Mouse (Mus musculus): ENCODE measurements around the gene Cpped1.

Cpped1 gene

DNA sequence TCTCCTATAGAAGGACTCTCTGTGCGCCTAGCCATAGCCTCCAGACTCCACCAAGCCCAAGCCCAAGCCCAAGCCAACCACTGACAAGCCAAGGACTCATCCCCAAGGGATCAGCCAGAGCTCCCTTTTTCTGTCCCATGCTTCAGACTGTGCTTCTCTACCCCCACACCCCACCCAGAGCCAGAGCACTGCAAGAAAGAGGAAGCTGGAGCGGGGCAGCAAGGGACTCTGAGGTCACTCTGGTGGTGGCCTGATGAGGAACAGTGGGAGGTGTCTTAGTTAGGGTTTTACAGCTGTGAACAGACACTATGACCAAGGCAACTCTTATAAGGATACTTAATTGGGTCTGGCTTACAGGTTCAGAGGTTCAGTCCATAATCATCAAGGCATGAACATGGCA lies 65.8 kb downstream of the Cpped1 start:
- no peak for DNase-seq (ENCODE audit: low spot score)

GRCm38 (mm10) chr16:11833474-11833873 lies 75.8 kb downstream of the Cpped1 start:
- DNase-seq (ENCODE audit: low spot score), result no peak

- no peak for DNase-seq (ENCODE audit: low spot score)
Measured at GRCm38 (mm10) chr16:11828816-11829215, 80.4 kb downstream of the Cpped1 start.

DNA sequence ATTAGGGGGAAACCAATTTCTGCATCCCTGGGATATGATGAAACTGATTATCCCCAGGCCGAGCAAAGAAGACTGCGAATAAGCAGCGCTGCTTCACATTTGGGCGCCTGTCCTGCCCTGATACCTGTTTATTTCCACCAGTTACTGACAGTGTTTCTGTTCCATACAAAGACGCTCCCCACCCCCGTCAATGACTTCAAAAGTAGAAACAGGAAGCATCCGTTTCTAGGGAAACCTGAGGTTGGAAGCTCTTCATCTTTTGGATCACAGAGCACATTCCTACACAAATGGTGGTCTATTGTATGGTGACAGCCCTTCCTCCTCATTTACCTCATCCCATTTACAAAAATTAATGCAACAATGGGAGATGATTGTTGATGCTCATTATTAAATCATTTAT lies 84.4 kb downstream of the Cpped1 start:
- DNase-seq (ENCODE audit: low spot score), result no peak

GRCm38 (mm10) chr16:11824385-11824784 lies 84.9 kb downstream of the Cpped1 start:
- DNase-seq (ENCODE audit: low spot score), result no peak

GRCm38 (mm10) chr16:11820791-11821190 lies 88.5 kb downstream of the Cpped1 start:
- no peak for DNase-seq (ENCODE audit: low spot score)

DNA sequence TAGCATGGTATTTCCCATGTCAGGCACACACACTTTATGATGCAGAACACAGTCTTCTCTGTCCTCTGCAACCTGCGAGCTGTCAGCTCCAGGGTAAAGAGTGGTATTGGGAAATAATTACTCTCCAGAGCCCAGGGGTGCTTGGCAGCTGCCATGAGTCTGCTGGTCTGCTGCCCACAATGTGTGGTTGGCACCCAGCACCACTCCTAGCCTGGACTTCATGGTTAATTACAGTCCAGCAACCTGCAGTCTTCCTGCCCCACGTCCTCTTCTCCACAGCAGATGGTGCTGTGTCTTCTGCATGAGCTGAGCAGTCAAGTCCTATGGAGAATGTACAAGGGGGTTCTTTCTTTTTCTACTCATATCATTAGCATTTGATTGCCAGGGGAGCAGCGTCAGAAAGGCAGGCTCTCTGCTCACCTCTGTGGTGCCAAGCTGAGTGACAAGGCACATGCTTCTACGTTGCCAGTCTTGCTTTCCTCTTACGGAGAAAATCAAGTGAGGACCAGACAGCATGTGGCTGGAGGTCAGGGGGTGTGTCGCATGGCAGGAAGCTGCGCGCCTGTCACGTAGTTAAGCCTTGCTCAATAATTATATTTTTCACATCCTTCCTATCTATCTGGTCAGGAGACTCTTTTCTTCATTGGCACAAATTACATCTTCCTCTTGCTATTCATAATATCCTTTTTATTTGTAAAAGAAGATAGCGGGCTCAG lies 94.2 kb downstream of the Cpped1 start:
- no peak for DNase-seq (ENCODE audit: low spot score)

DNA sequence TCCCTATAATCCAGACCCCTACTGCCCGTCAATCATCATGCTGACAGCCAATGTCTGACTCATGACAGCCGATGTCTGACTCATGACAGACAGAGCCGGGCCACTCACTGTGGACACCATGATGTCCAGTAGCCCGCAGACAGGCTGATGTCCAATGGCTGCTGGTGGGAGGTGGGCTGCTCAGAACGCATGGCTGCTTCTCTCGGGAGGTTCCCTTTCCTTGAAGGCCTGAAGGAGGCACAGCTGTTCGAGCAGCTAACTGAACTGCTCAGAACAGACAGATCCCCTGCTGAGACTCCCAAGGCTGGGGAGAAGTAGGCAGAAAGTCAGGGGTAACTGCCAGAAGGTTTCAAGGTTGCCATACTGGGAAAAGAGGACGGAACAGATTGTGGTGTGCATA lies 97.1 kb downstream of the Cpped1 start:
- DNase-seq (ENCODE audit: low spot score), result no peak

DNA sequence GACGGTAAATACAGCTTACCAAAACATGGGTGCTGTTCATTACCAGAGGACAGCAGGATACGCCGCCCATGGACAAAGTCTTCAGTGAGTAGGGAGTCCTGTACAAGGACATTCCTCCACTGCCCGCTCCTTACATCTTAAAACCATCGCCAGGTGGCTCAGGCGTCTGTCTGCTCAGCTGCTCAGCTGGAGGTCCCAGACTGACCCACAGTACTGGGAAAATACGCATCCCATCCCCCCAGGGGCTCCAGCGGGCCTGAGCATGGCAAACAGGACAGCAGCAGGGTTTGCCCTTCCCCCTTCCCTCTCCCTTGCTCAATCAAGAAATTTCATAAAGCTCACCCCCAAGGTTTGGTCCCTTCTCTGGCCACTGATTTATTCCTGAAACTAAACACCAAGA lies 99.6 kb downstream of the Cpped1 start:
- no peak for DNase-seq (ENCODE audit: low spot score)

GRCm38 (mm10) chr16:11801960-11802539 lies 107.2 kb downstream of the Cpped1 start:
- DNase-seq (ENCODE audit: low spot score), result no peak

DNA sequence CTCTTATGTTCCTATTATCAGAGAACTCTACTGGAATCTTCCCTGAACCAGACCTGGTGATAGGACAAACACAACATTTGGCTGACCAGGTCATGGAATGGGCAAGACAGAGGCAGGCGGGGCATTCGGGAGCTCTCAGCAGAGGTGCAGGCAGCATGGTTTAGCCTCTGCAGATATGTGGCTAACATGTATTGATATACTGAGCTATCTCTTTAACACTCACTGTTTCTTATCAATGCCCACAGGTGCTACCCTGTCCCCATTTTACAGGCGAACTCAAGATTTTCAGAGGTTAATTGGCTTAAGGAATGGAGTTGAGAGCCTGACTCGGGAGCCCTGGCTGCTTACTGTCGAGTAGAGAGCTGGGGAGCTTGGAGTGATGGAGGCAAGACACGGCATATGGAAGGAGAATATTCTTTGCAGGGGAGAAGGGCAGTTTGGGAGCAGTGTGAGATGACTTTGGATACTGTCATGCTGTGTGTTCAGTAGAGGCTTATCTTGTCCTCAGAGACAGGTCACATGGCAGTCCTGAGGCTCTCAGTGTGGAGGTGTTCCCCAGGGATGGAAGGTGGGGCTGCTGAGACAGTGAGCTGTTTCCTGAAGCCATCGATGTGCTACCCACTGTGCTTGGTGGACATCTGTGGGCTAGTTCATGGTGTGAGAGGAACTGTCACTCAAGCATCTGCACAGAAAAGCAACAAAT lies 113.3 kb downstream of the Cpped1 start:
- no peak for DNase-seq (ENCODE audit: low spot score)

GRCm38 (mm10) chr16:11794628-11795027 lies 114.6 kb downstream of the Cpped1 start:
- DNase-seq (ENCODE audit: low spot score), result no peak

DNA sequence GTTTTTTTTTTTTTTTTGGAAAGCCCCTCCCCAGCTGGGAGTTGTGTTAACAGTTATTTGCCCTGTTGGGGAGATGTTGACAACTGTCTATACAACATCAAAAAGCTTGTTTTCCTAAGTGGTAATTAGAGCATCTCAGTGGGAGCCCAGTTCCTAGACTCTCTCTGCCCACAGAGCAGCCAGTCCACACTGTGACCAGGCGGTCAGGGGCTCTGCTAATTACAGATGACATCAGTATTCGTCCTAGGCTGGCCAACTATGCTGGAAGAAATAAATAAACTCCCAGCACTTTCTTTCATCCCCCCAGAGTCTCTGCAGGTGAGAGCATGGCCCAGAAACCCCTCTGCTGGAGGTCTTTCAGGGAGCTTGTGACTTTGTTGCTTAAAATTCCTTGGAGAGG lies 115.9 kb downstream of the Cpped1 start:
- DNase-seq (ENCODE audit: low spot score), result no peak

DNA sequence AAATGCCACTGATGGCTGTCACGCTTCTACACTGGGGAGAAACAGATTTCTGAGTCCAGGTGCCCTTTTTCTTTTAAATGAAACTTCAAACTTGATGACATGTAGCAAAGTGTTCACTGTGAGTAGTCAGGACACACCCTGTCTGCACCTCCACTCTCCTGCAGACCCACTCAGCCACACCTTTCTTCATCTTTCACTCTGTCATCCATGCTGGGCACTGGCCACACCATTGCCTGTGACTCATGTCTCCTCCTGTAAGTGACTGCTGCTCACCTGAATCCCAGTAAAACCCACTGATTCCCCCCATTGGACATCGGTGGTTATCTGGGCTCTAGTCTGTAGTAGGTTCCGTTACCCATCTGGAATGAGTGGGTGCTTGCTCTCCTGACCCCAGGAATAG lies 118.8 kb downstream of the Cpped1 start:
- DNase-seq (ENCODE audit: low spot score), result no peak

GRCm38 (mm10) chr16:11785806-11786205 lies 123.4 kb downstream of the Cpped1 start:
- no peak for DNase-seq (ENCODE audit: low spot score)

GRCm38 (mm10) chr16:11784354-11784753 lies 124.9 kb downstream of the Cpped1 start:
- DNase-seq (ENCODE audit: low spot score), result no peak

- DNase-seq (ENCODE audit: low spot score), result no peak
Measured at GRCm38 (mm10) chr16:11783337-11783736, 125.9 kb downstream of the Cpped1 start.

GRCm38 (mm10) chr16:11782082-11782481 lies 127.2 kb downstream of the Cpped1 start:
- DNase-seq (ENCODE audit: low spot score), result no peak

DNA sequence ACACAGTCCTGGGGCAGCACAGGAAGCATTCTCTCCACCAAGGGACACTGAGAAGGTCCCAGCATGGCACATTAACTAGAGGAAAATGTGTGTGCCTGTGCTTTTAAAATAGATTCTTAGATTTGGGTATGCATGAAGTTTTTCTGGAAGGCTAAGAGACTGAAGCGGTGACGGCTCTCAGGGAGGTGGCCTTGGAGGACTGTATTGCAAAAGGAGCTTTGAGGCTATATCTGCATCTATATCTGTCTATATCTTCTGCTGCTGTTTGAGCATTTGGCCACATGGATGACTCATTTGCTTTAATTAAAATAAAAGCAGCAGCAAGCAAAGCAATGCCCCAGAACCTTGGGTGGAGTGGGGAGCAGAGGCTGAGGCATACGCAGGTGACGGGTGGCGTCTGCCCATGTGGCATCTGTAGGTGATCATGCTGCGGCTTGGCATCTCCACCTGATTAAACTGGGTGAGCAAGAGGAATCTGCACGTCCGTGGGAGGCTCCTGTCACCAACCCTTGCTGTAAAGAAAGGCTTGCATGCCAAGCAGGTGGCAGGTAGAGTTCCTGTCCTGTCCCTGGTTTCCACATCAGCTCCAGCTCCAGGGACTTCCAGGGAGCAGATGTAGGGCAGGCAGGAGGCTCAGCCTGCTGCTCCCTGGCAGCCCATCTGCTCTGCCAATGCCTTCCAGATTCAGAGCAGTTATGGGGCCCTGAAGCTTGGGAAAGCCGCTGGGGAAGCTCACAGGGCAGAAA lies 130.4 kb downstream of the Cpped1 start:
- DNase-seq (ENCODE audit: low spot score), result no peak

GRCm38 (mm10) chr16:11778191-11778590 lies 131.1 kb downstream of the Cpped1 start:
- no peak for DNase-seq (ENCODE audit: low spot score)

DNA sequence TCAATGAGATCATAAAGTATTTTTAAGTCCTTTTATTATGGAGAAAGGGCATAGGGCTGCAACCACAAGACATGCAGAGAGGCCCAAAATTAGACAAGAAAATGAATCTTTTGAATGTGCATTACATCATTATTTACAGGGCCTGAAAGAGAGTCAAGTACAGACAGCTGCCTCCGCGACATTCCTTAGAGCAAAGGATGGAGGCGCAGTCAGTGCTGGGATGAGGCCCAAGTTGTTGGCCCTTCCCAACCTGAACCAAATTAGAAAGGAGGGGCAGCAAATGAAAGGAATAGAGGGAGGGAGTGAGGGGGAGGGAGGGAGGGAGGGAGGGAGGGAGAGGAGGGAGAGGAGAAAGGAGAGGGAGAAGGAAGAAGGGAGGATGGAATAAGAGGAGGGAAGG lies 132.7 kb downstream of the Cpped1 start:
- no peak for DNase-seq (ENCODE audit: low spot score)

DNA sequence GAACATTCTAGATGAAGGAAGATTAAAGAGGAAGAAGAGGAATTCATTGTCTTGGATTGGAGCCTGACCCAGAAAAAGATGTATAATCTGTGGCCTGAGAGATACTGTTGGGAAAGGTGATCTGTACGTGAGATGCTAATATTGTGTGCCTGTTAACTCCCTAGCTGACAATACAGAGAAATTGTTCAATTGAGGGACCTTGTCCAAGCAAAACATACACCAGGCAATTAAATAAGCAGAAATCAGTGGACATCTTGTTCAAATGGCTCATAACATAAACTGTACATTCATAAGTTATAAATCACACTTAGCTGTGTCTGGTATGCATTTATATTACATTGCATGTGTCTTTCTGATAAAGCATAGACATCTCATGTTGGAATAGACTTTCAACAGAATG lies 134.9 kb downstream of the Cpped1 start:
- DNase-seq (ENCODE audit: low spot score), result no peak

DNA sequence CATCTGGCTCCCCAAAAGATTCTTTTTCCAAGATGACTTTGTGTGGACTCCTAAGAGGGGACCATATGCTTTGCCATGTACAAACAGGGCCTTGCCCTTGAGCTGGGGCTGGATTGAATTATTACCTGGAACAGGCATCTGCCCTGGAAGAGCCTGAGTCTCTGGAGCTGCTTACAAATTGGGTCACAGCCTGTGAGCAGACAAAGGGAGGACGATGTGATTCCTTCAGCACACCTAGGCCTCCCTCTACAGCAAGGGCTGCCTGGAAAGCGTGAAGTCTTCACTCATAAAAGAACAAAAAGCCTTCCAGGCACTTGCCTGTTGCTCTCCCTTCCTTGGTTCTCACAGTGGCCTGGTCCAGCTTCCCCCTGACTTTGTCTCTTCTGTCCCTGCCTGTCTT lies 136.9 kb downstream of the Cpped1 start:
- no peak for DNase-seq (ENCODE audit: low spot score)

Data from urinary bladder, postnatal 10 days (tissue).